Mouse (Mus musculus) right cerebral cortex, postnatal 4 days (tissue): Measurements from ENCODE around the gene Gm20431.
A peak's percentile ranks its signal among the peaks of the same experiment; 100 is the strongest.

ENCODE experiments used
- DNase-seq: peaks from one replicate; pipeline ENCODE4 v3.0.0-alpha.2; 2022

Gm20431 gene

DNA sequence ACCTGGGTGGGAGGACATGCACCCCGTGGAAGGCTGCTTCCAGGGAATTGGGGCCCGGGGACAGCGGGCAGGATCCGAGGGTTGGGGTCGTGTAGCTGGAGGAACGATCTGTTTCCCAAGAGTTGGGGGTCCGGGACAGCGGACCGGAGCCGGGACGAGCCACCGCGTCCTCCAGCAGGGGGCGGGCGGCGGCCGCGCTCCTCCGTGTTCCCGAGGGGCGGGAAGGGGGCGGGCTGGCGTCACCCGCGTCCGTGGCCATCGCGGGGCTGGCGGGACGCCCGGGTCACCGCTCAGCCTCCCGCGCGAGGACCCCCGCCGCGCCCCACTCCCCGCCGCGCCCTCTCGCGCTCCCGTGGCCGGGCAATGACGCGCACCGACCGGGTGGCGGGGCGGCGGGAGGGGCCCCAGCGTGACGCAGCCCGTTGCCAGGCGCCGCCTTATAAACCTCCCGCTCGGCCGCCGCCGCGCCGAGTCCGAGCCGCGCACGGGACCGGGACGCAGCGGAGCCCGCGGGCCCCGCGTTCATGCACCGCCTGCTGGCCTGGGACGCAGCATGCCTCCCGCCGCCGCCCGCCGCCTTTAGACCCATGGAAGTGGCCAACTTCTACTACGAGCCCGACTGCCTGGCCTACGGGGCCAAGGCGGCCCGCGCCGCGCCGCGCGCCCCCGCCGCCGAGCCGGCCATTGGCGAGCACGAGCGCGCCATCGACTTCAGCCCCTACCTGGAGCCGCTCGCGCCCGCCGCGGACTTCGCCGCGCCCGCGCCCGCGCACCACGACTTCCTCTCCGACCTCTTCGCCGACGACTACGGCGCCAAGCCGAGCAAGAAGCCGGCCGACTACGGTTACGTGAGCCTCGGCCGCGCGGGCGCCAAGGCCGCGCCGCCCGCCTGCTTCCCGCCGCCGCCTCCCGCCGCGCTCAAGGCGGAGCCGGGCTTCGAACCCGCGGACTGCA lies 27.5 kb upstream of the Gm20431 start, which contains the start of gene Cebpb:
TSS of gene Cebpb (plus strand) at position 418 of the 954 bp plus-strand sequence.
- DNase-seq = peak; percentile 71

DNA sequence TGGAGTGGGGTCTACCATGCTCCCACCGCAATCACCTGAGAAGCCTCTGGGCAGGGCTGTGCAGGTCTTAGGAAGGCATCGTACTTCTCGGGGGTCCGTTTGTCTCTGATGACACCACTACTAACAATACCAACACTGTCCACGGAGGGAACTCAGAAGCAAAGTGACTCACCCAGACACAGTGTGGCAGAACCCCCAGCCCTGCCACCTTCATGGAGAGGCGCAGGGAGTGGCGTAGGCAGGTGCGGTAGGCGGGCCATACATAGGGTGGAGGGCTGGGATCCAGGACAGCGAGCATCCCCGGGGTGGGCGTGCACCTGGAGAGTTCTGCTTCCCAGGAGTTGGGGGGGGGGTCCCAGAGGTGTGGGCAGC lies 26.8 kb upstream of the Gm20431 start:
- no peak for DNase-seq

DNA sequence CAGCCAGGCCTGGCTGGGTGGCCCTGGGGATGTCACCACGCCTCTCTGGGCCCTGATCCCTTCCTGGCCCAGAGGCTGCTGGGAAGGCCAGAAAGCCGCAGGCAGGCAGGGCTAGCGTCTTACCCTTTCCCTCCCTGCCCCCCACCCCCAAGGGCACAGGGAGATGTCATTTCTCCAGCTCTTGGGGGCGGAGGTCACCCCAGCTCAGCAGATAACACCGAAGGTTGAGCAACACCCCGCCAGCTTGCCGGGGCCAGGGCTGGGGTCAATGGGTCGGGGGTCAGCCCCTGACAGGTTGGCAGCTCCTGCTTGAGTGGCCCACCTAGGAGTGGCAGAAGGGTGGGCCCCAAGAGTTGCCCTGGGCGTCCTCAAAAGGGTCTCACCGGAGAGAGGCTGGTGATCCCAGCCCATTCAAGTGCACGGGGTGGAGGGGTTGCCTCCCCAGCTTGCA lies 26.4 kb upstream of the Gm20431 start:
- DNase-seq = no peak

DNA sequence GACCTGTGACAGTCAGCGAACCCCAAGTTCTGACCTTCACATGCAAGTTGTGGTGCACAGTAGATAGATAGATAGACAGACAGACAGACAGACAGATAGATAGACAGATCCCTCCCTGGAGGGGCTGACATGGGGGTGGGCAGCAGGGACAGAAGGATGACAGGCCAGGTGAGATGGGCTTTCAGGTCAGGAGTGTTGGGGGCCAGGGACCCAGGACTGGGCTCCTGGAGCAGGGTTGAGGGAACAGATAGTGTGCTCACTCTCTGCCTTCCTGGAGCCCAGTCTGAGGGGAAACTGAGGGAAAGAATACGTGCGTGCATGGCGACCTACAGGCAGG lies 25.9 kb upstream of the Gm20431 start:
- no peak for DNase-seq

DNA sequence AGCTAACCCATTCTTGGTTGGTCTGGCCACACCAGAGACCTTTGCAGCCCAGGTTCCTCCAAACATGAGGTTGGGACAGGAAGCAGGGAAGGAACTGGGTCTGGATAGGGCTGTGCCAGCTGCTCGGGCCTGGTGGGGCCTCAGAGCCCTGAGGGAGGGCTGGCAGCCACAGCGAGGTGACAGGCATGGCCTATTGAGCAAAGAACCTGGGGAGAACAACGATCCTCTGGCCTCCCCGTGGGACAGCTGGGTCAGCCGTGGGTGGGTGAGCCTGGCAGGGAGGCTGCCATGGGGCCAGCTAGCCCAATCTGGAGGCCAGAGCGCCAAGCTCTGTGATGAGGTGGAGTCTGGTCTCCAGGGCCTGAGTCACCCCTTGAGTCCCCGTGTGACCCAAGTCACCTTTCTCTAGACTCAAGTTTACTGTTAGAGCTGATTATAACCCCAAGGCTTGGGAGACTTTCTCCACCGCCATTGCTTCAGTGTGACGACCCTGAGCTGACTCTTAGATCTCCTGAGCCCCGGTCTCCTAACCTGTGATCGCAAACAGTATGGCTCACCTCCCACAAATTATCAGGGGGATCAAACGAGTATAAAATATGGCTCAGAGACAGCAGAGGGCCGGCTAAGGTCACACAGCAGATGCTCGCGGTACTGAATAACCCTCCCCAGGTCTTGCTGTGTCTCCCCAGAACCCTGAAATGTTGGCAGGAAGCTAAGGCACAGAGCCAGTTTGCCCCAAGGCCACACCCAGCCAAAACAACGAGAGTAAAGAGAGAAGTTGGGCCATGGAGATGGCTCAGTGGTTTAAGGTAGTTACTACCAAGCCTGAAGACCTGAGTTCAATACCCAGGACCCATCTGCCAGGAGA lies 25.3 kb upstream of the Gm20431 start:
- DNase-seq = no peak

DNA sequence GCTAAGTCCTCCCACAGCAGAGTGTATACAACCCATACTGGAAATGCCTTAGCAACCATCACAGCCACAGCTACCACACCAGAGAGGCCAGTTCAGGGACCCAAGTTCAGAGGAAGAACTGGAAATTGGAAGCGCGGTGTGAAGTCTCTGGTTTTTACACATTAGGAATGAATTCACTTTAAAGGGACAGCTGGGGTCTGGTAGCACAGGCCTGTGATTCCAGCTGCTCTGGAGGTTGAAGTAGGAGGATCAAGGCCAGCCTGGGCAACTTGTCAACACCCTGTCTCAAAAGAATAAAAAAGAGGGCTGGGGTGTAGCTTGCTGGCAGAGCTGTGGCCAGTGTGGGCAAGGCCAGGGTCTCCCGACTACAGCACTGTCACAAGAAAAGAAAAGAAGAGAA lies 24.6 kb upstream of the Gm20431 start:
- DNase-seq = no peak

DNA sequence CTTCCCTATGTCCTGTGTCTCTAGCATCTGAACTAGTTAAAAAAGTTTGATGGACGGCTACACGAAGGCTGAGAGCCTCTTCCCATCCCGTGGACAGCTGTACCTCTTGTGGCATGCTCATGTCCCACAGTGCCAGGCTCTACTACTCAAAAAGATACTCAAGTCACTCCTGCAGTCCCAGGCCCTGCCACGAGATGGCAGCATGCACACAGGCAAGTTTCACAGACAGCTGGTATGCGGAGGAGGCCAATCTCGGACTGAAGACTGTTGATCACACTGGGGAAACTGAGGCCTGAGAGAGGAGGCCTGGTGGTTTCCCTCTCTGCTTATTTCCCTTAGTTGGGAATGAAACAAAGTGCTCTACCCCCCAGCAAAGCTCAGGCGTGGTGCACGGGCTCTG lies 23.8 kb upstream of the Gm20431 start:
- peak; percentile 97 for DNase-seq

DNA sequence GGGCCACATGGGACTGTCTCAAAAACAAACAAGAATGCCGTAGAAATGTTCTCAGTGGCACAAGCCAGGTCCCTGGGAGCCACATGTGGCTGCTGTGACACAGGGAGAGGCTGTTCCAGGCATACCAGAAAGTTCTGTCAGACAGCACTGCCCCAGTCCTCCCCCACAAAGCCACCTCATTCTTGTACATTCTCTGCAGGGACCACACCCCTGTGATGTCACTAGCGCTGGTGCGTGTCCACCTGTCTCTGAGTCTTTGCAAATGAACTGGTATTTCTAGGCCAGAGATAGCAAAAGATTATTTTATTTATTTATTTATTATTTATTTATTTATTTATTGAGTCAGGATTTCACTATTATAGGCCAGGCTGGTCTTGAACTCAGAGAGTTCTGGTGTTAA lies 22.4 kb upstream of the Gm20431 start:
- no peak for DNase-seq

DNA sequence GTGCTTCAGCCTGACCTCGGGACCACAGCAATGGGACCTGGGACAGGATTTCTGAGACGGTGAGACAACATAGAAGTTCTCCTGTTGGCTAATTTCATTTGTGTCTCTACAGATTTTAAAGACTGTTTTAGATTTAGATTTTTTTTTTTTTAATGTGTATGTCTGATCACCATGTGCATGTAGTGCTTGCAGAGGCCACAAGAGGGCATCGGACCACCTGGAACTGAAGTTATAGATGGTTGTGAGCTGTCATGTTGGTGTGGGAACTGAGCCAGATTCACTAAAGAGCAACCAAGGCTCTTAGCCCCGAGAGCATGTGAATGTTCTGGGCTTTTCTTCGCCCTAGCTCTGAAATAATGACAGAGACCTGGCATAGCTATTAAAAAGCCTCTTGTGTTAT lies 19.4 kb upstream of the Gm20431 start:
- peak; percentile 60 for DNase-seq

DNA sequence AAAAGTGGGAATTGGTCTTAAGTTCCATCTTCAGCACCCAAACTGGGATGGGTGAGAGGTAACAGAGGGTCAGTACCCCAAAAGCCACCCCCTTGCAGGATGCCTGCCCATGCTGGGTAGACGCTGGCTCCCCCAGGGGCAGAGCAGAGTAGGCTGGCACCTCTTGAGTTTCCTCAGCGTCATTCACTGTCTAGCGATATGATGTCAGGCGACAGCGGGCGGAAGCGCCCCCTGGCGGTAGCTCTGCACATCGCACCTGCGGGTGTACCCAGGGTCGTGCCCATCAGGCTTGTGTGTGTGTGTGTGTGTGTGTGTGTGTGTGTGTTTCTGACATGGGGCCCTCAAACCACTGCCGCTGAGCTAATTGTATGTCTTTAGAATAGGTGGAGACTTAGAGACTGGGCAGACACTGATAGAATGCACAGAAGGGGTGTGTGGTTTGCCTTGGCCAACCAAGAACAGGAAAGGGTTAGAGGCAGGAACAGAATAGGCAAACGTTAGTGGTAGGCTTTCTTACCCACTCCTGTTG lies 18.7 kb upstream of the Gm20431 start:
- peak; percentile 88 for DNase-seq

DNA sequence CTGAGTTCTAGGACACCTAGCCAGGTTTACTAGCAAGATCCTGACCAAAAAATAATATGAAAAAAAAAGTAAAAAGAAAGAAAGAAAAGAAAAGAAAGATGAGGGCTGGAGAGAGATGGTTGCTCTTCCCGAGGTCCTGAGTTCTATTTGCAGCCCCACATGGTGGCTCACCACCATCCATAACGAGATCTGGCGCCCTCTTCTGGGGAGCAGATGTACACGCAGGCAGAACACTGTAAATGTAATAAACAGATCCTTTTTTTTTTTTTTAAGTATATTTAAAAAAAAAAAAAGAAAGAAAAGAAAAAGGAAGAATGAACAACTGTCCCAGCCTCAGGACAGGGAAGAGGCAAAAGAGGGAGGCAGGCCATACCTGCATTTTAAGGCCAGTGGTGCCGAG lies 17.3 kb upstream of the Gm20431 start:
- DNase-seq = no peak

DNA sequence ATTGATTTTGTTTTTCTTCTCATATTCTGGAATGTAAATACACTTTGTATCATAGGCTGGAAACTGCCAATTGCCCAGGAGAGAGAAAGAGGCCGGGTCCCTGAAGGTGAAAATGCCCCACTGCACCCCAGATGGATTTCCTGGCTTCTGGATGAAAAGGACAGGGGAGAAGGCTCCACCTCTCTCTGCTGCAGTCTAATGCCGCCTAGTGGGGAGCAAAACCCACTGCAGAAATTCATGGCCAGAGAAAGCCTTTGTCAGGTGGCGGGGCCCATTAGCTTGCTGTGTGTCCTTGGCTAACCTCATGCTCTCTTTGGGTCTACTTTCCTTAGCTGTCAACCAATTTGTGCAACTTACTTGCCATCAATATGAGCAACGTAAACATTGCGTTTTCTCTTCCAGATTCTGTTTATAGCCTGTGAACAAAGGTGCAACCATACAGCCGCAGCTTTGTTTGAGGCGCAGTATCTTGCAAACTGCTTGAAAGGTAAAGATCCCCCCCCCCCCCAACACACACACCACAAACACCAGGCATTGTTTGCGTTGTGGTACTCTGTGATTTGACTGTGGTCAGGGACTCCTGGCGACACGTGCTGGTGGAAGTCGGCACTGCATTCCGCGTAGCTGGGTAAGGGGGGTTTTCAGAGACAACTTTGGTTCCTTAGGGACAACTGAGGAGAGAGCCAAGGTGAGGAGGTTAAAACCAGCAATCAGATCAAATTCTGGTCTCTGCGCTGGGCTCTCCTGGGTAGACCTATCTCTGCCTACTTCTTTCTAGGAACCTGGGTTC lies 14.0 kb upstream of the Gm20431 start:
- no peak for DNase-seq

DNA sequence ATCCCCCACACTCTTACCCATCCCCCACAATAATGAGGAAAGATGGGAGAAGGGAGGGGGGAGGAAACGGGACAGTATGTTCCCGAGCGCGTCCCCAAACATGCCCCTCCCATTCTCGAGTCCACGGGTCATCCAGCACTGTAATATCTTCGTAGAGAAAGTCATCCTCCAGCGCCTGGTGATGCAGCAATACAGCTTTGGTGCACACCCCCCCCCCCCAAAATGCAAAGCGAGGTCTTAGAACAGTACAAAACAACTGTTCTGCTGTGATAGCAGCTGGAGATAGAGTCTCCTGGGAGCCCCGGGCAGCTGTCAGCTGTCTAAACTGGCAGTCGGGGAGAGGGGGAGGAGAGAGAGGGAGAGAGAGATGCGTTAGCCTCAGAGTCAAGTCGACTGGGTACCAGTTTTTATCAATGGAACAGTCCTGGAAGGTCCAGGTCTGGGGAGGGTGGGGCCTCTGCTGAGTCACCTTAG lies 11.0 kb upstream of the Gm20431 start:
- no peak for DNase-seq

DNA sequence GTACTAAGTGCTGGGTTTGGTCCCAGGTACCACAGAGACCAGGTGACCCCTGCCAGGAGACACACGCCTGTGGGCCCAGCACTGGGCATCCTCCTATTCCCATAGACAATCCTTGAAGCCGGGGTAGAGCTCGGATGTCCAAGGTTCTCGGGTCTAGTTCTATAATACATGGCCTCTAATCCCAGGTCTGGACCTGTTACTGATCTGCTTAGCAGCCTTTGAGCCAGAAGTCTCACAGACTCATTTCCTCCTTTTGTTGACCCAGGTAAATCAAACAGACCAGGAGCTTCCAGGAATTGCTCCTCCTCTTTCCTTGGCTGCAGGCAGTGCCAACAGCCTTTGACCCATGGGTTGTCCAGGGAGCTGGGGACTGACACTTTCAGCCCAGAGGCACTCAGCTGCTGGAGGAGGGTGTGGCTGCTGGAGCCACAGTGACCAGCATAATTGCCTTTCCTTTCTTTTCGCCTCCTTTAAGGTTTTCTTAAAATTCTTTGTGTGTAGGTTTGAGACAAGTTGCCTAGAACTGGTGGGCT lies 9.9 kb upstream of the Gm20431 start:
- DNase-seq = no peak

DNA sequence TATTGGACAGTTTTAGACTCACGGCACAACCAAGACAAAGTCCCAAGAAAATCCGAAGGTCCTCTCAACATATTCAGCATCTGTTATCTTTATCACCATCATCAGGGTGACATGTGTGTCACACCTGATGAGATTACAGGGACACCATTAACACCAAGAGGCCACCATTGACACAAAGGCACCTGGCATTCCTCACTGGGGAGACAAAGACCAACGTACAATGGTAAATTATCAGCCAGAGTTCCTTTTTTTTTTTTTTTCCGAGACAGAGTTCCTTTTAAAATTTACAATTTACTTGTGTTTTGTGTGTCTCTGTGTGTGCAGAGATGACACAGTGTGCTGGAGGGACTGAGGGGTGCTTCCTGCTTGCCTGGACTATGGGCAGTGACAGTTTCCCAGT lies 8.1 kb upstream of the Gm20431 start:
- no peak for DNase-seq

DNA sequence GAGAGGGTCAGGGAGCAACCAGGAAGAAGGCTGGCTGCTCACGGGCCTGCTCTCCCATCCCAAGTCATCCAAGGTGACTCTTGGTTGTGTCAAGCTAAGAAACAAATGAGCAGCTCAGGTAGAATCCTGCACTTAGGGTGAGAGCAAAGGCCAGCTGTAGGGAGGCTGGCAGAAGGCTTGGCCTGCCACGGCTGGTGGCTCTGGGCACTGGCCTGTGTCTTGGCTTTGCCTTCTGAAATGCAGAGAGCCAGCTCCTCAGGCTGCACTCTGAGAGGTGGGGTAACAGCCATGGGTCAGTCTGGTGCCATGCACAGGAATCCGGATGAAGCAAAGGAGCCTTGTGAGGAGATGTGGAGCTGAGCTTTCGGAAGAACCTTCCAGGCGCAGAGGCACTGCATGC lies 7.1 kb upstream of the Gm20431 start:
- no peak for DNase-seq

DNA sequence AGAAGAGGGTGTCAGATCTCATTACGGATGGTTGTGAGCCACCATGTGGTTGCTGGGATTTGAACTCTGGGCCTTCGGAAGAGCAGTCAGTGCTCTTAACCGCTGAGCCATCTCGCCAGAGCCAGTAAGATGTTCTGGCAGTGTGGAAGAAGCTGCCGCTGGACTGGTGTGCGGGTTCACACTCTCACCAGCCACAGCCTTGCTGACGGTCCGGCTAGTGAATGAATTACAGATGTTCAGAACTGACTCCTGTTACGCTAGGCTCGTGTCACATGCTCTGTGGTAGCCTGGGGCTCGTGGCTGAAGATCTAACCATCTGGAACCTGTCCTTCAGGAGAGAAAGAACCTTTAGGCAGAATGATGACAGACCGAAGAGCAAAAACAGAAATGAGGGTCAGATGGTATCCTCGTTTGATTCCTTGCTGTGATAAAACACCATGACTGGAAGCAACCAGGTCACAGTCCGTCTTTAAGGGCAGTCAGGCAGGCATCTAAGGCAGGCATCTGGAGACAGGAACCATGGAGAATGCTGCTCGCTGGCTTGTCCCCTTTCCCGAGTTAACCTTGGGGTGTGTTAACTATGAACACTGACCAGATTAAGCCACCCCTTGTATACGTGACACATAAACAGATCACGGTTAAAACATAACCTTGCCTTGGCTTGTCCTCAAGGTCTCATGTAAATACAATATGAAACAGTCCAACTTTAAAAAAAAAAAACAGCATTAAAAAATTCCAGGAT lies 4.8 kb upstream of the Gm20431 start:
- DNase-seq = no peak

DNA sequence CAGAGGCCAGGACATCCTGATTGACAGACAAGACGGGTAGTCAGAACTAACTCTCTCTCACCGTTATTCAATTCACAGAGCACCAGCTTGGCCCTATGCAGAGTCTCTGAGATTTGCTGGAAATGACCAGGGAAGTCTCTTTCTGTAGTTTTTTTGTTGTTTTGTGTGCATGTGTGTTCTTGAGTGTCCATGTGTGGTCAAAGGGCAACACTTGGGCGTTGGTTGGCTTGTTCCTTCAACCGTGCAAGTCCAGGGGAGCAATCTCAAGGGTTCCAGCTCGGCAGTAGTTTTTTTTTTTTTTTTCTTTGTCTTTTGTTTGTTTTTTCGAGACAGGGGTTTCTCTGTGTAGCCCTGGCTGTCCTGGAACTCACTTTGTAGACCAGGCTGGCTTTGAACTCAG lies 1.4 kb upstream of the Gm20431 start:
- no peak for DNase-seq

DNA sequence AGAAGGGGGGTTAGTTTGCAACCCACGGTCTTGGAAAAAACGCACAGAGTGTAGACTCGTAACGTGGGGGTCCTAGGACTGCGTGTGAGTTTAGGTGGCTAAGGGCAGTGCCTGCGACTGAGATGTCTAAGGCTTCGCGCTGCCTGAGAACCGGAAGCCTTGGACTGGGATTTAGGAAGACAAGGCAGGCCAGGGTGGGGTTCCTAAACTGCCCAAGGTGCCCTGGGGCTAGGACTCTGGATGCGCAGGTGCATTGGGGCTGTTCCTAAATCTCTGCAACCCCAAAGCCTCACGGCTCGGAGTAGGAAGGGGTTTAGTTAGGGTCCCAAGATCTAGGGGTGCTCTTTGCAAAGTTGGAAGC lies 705 bp downstream of the Gm20431 start:
- no peak for DNase-seq

DNA sequence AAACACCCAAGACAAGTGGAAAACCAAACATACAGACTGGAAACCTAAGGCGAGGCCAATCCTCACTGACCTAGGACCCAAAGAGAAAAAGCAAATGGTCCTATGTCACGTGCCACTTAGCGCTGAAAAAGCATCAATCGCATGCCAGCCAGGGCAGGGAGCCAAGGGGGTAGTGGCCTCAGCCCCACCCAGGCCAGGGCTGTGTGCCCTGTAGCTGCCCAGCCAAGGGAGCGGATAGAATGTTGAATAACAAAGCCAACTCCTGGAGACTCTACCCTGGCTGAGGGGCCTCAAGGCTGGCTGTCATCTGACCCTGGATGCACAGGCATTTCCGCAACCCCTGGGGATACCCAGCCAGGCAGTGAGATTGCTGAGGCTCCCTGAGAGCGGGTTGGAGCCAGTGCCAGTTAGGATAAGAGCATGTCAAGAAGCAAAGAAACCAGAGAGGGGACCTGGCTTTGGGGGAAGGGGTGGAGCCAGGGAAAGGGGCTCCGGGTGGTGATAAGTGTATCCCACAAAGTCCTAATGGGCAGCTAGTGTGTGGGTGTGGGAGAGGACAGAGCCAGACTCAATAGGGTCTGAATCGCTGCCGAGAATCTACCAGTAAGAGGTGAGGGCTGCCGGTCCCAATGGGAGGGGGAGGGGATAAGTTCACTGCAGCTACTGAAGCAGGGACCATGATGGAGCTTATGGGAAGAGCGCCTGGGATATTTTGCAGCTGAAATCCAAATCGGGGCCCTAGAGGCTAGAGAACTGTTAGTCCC lies 1.3 kb downstream of the Gm20431 start:
- DNase-seq = peak; percentile 58
